Mouse (Mus musculus) cerebellum, adult 2 months (tissue): ENCODE data around the gene Vdac2.

Experiments
- CTCF ChIP-seq: fragments of 200-500 bp; IDR thresholded peaks from 2 replicates; pipeline ENCODE4 v1.5.1; 2011; ENCODE audit warnings: low read depth, mild to moderate bottlenecking, control low read depth, low read length, moderate library complexity, borderline replicate concordance; ENCODE audit not compliant: insufficient read depth
- POLR2A ChIP-seq: fragments of 200-500 bp; IDR thresholded peaks from 2 replicates; pipeline ENCODE4 v1.6.1; 2011; ENCODE audit warnings: low read length, control low read depth, borderline replicate concordance; ENCODE audit not compliant: insufficient read depth

GRCm38 (mm10) chr14:21822307-21822706, 2.7 kb upstream of the Vdac2 start:
- TF ChIP-seq CTCF (no peak), POLR2A (no peak)
